Mouse (Mus musculus): Measurements from ENCODE around the gene Shisa4. TPM values are rescaled to one million over a fixed set of nuclear protein-coding genes. Genes with fewer than 3 reads are reported as not detected.
"Not testable (repeated sequence)": the region's sequence is repeated elsewhere in the genome, so short reads cannot be mapped to it uniquely, and the experiment has no call there.

The Shisa4 gene
- polyA plus RNA-seq, 1 experiment = 147 TPM

- Histone ChIP-seq H3K27ac (ENCODE audit: insufficient read depth, low read length) (no peak overlapping the region), H3K4me3 (replicated peaks; ENCODE audit: insufficient read depth, low read depth, low read length) (no peak overlapping the region), H3K4me1 (ENCODE audit: control insufficient read depth, insufficient read depth, low read length) (no peaks in the 10 kb centered on the region), H3K27me3 (ENCODE audit: control insufficient read depth, insufficient read depth, low read length) (no peaks in the 10 kb centered on the region)
- 94% methylated on average over 5 of the region's 5 CpGs for WGBS
- no peak for TF ChIP-seq POLR2A (IDR thresholded peaks at IDR 0.05; ENCODE audit: borderline replicate concordance, insufficient read depth, low read length)
- no peak for TF ChIP-seq CTCF (IDR thresholded peaks at IDR 0.05; ENCODE audit: borderline replicate concordance, insufficient read depth, low read depth, low read length)
- no peak for DNase-seq
These were observed 24.4 kb upstream of the Shisa4 start for GRCm38 (mm10) chr1:135399466-135399865.

- WGBS = 79% methylated on average over 9 of the region's 9 CpGs
- Histone ChIP-seq H3K27ac (ENCODE audit: insufficient read depth, low read length) (no peak overlapping the region), H3K4me3 (replicated peaks; ENCODE audit: insufficient read depth, low read depth, low read length) (no peak overlapping the region), H3K4me1 (ENCODE audit: control insufficient read depth, insufficient read depth, low read length) (peaks cover 7% of the 10 kb centered on the region), H3K27me3 (ENCODE audit: control insufficient read depth, insufficient read depth, low read length) (no peaks in the 10 kb centered on the region)
- DNase-seq = no peak
- TF ChIP-seq POLR2A (IDR thresholded peaks at IDR 0.05; ENCODE audit: borderline replicate concordance, insufficient read depth, low read length) (no peak), CTCF (IDR thresholded peaks at IDR 0.05; ENCODE audit: borderline replicate concordance, insufficient read depth, low read depth, low read length) (no peak)
These were observed 10.1 kb upstream of the Shisa4 start for GRCm38 (mm10) chr1:135385161-135385560.

- no peak for TF ChIP-seq CTCF (IDR thresholded peaks at IDR 0.05; ENCODE audit: borderline replicate concordance, insufficient read depth, low read depth, low read length)
- no peak for TF ChIP-seq POLR2A (IDR thresholded peaks at IDR 0.05; ENCODE audit: borderline replicate concordance, insufficient read depth, low read length)
- H3K27ac ChIP-seq (ENCODE audit: insufficient read depth, low read length) = no peak overlapping the region
- DNase-seq = no peak
- H3K4me1 ChIP-seq (ENCODE audit: control insufficient read depth, insufficient read depth, low read length) = peaks cover 14% of the 10 kb centered on the region
- WGBS = 98% methylated on average over 5 of the region's 5 CpGs
- H3K27me3 ChIP-seq (ENCODE audit: control insufficient read depth, insufficient read depth, low read length) = no peaks in the 10 kb centered on the region
- no peak overlapping the region for H3K4me3 ChIP-seq (replicated peaks; ENCODE audit: insufficient read depth, low read depth, low read length)
These were observed 9.1 kb upstream of the Shisa4 start for GRCm38 (mm10) chr1:135384171-135384570.

GRCm38 (mm10) chr1:135381560-135381959 lies 6.5 kb upstream of the Shisa4 start:
- H3K27me3 ChIP-seq (ENCODE audit: control insufficient read depth, insufficient read depth, low read length); H3K27ac ChIP-seq (ENCODE audit: insufficient read depth, low read length); H3K4me3 ChIP-seq (replicated peaks; ENCODE audit: insufficient read depth, low read depth, low read length): not testable (repeated sequence)
- 71% methylated on average over 6 of the region's 6 CpGs for WGBS
- peaks cover 27% of the 10 kb centered on the region for H3K4me1 ChIP-seq (ENCODE audit: control insufficient read depth, insufficient read depth, low read length)
- peak in 1 of 2 experiments; percentile 17 for DNase-seq

GRCm38 (mm10) chr1:135380071-135380991 lies 5.3 kb upstream of the Shisa4 start:
- H3K4me1 ChIP-seq (ENCODE audit: control insufficient read depth, insufficient read depth, low read length) = peaks cover 28% of the 10 kb centered on the region
- peak; percentile 17; the same call in 1 of the 2 replicates for TF ChIP-seq POLR2A (IDR thresholded peaks at IDR 0.05; ENCODE audit: borderline replicate concordance, insufficient read depth, low read length)
- no peak for TF ChIP-seq CTCF (IDR thresholded peaks at IDR 0.05; ENCODE audit: borderline replicate concordance, insufficient read depth, low read depth, low read length)
- peak overlapping the region; percentile 91 for H3K27ac ChIP-seq (ENCODE audit: insufficient read depth, low read length)
- WGBS = 31% methylated on average over 15 of the region's 15 CpGs
- no peaks in the 10 kb centered on the region for H3K27me3 ChIP-seq (ENCODE audit: control insufficient read depth, insufficient read depth, low read length)
- no peak overlapping the region for H3K4me3 ChIP-seq (replicated peaks; ENCODE audit: insufficient read depth, low read depth, low read length)
- DNase-seq = peak; percentile 58 to 74

- WGBS = 65% methylated on average over 2 of the region's 2 CpGs
- H3K27ac ChIP-seq (ENCODE audit: insufficient read depth, low read length) = no peak overlapping the region
- TF ChIP-seq CTCF (IDR thresholded peaks at IDR 0.05; ENCODE audit: borderline replicate concordance, insufficient read depth, low read depth, low read length) = no peak
These were observed 4.0 kb upstream of the Shisa4 start for GRCm38 (mm10) chr1:135379048-135379447.

GRCm38 (mm10) chr1:135378576-135378975 lies 3.5 kb upstream of the Shisa4 start:
- Histone ChIP-seq H3K4me3 (replicated peaks; ENCODE audit: insufficient read depth, low read depth, low read length) (no peak overlapping the region), H3K27me3 (ENCODE audit: control insufficient read depth, insufficient read depth, low read length) (no peaks in the 10 kb centered on the region), H3K27ac (ENCODE audit: insufficient read depth, low read length) (no peak overlapping the region), H3K4me1 (ENCODE audit: control insufficient read depth, insufficient read depth, low read length) (peaks cover 31% of the 10 kb centered on the region)
- peak; percentile 36 to 47 for DNase-seq
- no peak for TF ChIP-seq POLR2A (IDR thresholded peaks at IDR 0.05; ENCODE audit: borderline replicate concordance, insufficient read depth, low read length)
- no peak for TF ChIP-seq CTCF (IDR thresholded peaks at IDR 0.05; ENCODE audit: borderline replicate concordance, insufficient read depth, low read depth, low read length)
- WGBS = 21% methylated on average over 9 of the region's 9 CpGs

More at GRCm38 (mm10) chr1:135379048-135379447, 4.0 kb upstream of the Shisa4 start:
- no peak overlapping the region for H3K4me3 ChIP-seq (replicated peaks; ENCODE audit: insufficient read depth, low read depth, low read length)
- no peaks in the 10 kb centered on the region for H3K27me3 ChIP-seq (ENCODE audit: control insufficient read depth, insufficient read depth, low read length)
- no peak for DNase-seq
- peaks cover 31% of the 10 kb centered on the region for H3K4me1 ChIP-seq (ENCODE audit: control insufficient read depth, insufficient read depth, low read length)

- peak overlapping the region; percentile 81 for H3K27ac ChIP-seq (ENCODE audit: insufficient read depth, low read length)
- peak overlapping the region; percentile 78 for H3K4me3 ChIP-seq (replicated peaks; ENCODE audit: insufficient read depth, low read depth, low read length)
- WGBS = 2% methylated on average over 19 of the region's 19 CpGs
- peaks cover 29% of the 10 kb centered on the region for H3K4me1 ChIP-seq (ENCODE audit: control insufficient read depth, insufficient read depth, low read length)
- TF ChIP-seq POLR2A (IDR thresholded peaks at IDR 0.05; ENCODE audit: borderline replicate concordance, insufficient read depth, low read length) = peak; percentile 24; the same call in 1 of the 2 replicates
- no peak for TF ChIP-seq CTCF (IDR thresholded peaks at IDR 0.05; ENCODE audit: borderline replicate concordance, insufficient read depth, low read depth, low read length)
- no peaks in the 10 kb centered on the region for H3K27me3 ChIP-seq (ENCODE audit: control insufficient read depth, insufficient read depth, low read length)
- peak; percentile 66 to 69 for DNase-seq
These were observed 716 bp downstream of the Shisa4 start for GRCm38 (mm10) chr1:135374175-135374867.

All from cerebellum, adult 2 months (tissue).